Mouse (Mus musculus): ENCODE measurements around the gene Chmp1a.

DNA sequence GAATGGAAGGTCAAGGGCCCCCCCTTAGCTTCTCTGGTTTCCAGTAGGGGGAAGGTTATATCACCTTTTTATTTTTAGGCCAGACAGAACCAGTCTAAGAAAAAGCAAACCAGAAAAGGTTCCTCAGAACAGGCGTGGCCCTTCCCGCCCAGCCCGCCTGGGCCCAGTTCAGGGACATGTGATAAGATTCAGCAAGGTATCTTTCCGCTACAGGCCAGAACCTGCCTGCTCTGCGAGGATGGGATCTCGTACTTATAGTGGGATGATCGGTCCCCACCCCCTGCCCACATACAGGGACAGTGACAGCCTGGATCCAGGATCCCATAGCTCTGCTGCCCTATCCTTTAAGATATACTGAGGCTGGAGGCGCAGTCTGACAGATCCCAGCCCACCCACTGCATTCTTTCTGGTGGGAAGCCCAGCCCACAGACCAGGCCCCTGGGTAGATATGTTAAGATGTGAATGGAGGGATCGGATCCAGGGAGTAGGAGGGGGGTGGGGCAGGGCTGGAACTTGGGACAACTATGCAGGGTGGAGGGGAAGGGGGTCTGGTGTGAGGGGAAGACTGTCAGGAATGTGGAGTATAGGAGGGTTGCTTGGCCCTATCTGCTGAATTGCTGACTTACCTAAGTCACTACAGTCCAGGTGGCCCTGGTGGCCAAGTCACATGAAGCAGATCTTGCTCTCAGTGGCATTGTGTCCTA is 56.3 kb downstream of the Chmp1a start:
- TF ChIP-seq POLR2A (IDR thresholded peaks at IDR 0.05; ENCODE audit: low read depth, low read length) (no peak), CTCF (IDR thresholded peaks at IDR 0.05; ENCODE audit: extremely low read depth, insufficient read length, insufficient replicate concordance, low read depth, low read length) (no peak)
